Mouse (Mus musculus) adrenal gland, adult (tissue): Measurements from ENCODE around the gene Gm45713.
"Not testable (repeated sequence)": the region's sequence is repeated elsewhere in the genome, so short reads cannot be mapped to it uniquely, and the experiment has no call there.

ENCODE experiments used
- DNase-seq, 2 experiments: peaks; one replicate each; pipeline ENCODE4 v3.0.0; 2022 to 2023; ENCODE audit warnings: low spot score in 1 of 2; ENCODE audit not compliant: inconsistent age in 2 of 2

Gene Gm45713

GRCm38 (mm10) chr7:45162996-45163615, 27.1 kb upstream of the Gm45713 start:
- DNase-seq, result peak in 1 of 2 experiments; percentile 30

DNA sequence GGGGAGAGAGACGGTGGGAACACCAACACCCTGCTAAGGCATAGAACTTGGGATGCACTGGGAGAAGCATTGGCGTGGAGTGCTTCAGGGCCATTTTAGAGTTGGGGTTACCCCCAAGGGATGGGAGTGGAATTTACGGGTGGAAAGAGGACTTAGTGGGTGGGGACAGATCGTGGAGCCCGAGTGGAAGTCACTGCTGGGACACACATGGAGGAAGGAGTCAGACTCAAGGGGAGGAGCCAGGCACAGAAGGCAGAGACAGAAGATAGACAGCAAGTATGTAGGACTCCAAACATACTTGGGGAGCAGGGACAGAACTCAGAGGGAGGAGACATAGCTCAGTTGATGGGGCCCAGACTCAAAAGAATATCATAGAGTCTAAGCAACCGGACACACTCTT, 26.5 kb upstream of the Gm45713 start:
- no peak for DNase-seq

GRCm38 (mm10) chr7:45161612-45162473, 25.8 kb upstream of the Gm45713 start:
- peak; percentile 84 to 95 for DNase-seq

DNA sequence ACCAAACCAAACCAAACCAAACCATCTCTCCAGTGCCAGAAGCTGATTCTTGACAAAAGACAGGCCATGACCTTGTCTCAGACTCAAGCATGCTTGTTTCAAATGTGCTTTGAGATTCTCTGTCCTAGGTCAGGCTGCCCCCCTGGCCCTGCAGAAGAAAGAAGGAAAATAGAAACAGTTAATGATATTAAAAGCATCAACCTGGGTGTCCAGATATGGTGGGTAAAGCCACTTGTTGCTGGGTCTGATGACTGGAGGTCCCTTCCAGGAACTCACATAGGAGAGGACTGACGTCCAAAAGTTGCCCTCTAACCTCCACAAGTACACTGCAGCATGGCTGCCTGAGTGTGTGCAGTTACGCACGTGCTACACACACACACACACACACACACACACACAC, 24.8 kb upstream of the Gm45713 start:
- DNase-seq, result no peak

DNA sequence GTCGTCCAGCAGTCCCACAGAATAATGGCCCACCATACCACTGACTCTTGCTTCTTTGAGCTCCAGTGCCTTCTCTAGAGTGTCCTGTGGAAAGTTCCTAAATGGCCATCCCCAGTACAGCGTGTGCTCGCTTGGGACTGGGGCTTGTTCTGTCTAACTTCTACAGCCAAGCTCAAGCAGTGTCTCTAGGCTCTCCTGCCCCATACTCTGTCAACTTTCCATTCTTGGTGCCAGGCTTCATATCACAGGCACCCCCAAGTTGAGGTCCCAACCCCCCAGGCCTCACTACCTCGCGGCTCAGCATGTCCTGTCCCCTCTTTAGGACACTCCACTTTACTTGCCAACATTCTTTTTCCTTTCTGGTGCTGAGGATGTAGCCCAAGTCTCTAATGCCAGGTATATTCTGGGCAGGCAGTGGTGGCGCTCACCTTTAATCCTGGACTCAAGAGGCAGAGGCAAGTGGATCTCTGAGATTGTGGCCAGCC, 24.3 kb upstream of the Gm45713 start:
- no peak for DNase-seq

DNA sequence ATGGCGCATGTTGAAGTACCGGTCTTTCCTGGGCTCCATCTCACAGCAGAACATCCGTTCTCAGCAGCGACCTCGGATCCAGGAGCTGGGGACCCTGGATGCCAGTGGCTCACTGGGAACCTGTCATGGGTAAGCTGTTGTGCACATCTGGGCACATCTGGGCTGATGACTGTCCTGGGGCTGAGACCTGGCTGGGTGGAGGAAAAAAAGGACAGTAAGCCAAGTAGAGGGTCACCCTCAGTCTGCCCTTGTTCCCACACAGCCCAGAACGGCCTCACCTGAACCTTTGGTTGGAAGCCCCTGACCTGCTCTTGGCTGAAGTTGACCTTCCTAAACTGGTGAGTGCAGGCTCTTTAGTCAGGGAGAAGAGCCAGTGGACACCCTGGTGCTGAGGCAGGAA, 23.0 kb upstream of the Gm45713 start:
- DNase-seq, result no peak

DNA sequence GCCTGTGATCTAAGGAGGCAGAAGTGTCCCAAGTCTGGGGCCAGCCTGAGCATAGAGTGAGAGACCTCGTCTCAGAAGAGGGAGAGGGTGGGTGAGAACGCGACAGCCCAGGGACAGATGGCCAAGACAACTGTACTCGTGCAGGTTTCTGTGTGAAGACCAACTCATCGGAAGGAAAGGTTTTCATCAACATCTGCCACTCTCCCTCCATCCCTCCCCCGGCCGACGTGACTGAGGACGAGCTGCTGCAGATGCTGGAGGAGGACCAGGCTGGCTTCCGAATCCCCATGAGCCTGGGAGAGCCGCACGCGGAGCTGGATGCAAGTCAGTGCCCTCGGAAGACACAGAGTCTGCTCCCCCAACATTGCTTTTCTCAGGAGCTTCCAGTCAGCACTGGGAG, 21.4 kb upstream of the Gm45713 start:
- no peak for DNase-seq

DNA sequence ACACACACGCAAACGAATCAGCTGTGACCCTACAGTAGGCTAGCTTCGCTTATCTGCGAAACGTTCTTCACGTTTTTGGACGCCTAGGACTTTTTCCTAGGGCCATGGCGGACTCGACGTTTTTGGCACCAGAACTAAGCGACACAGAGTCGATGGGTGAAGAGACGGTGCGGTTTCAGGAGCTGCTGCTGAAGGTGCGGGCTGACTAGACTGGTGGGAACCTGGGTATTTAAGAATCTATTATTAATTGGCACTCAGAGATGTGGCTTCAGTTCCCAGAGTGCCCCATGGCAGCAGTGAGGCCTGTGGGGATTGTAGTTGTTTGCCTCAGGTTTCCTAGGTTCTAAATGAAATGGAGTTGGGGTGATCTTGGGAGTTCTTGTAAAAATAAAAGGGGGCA, 20.2 kb upstream of the Gm45713 start:
- no peak for DNase-seq

DNA sequence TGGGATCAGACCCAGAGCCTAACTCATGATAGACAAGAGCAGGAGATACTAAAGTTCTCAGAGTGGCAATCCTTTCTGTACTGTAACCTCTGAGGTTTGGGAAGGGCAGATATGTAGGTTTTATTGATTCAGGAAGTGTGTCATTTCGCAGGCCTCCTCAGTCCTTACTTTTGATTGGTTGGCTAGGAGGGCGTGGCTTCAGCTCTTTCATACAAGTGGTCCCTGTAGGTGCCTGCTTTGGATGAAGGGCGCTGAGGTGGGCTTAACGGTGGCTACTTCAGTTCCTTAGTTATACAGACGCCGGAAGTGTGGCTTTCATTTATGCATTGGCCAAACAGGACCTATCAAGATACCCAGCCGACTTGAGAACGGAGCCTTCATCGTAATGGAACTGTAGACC, 19.6 kb upstream of the Gm45713 start:
- no peak for DNase-seq

DNA sequence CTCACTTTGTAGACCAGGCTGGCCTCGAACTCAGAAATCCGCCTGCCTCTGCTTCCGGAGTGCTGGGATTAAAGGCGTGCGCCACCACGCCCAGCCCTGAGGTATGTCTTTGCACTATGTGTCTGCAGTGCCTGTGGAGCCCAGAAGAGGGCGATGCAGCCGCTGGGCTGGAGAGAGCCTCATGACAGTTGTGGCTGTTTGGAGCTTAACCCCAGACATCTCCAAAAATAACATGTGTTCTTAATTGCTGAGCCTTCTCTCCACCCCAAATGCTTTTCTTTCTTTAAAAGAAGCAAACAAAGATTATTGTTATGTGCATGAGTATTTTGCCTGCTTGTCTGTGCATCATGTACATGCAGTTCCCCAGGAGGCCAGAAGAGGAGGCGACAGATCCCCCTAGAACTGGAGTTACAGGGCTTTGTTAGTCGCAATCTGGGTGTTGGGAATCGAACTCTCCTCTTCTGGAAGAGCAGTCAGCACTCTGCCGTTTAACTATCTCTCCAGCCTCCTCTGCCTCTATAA, 19.0 kb upstream of the Gm45713 start:
- DNase-seq, result peak; percentile 62 to 77

GRCm38 (mm10) chr7:45154096-45154992, 18.3 kb upstream of the Gm45713 start, which contains the start of the genes Pih1d1 and Aldh16a1:
Gene Pih1d1 (plus strand): TSS chr7:45154303.
Gene Aldh16a1 (minus strand): TSS chr7:45154584.
- peak; percentile 98 to 100 for DNase-seq

- no peak for DNase-seq
These were observed 17.6 kb upstream of the Gm45713 start for GRCm38 (mm10) chr7:45153586-45153985.

DNA sequence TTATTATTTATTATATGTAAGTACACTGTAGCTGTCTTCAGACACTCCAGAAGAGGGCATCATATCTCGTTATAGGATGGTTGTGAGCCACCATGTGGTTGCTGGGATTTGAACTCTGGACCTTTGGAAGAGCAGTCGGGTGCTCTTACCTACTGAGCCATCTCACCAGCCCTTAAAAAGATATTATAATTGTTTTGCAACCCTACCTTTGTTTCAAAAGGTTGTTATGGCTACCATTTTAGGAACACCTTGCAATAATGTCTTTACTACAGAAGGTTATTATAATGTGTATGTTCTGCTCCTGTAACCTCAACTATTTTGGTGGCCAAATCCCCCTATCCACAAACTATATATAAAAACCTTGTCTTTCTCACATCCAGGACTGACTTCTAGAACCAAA, 17.0 kb upstream of the Gm45713 start:
- DNase-seq, result not testable (repeated sequence)

GRCm38 (mm10) chr7:45151303-45151702, 15.3 kb upstream of the Gm45713 start:
- no peak for DNase-seq

DNA sequence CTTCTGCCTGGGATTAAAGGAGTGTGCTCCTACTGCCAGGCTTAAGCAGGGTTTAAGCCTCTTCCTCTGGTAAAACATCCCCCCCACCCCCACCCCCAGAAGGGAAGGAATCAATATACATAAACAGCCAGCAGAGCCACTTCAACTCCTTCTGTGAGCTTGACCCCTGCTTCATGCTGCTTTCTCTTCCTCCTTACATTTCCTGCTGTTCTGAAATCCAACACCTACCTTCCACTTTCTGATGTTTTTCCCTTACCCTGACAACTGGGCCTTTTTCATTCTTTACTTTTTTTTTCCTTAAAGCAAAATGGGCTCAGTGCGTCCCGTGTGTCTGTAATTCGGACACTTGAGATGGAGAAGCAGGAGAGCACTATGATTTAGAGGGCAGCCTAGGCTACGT, 14.3 kb upstream of the Gm45713 start:
- no peak for DNase-seq

GRCm38 (mm10) chr7:45149545-45149944, 13.5 kb upstream of the Gm45713 start:
- no peak for DNase-seq

DNA sequence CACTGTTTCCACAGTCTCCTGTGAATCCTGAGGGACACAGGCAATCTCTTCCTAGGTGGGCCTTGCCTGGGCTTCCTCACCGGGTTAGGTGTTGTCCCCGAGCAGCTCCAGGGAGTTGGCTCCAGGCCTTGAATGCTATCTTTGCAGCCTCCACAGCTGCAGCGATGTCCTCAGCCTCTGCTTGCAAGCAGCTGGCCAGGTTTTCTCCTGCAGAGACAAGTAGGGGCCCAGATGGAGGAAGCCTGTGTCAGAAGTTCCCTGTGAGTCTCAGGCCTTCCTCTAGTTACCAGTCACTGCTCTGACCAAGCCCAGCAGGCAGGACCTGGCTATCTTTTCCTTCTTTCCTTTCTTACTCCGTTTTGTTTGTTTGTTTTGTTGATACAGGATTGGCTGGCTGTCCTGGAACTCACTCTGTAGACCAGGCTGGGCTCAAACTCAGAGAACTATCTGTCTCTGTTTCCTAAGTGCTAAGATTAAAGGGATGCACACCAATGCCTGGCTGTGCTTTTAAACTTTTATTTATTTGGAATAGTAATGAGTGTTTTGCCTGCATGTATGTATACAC, 12.6 kb upstream of the Gm45713 start:
- DNase-seq, result no peak

DNA sequence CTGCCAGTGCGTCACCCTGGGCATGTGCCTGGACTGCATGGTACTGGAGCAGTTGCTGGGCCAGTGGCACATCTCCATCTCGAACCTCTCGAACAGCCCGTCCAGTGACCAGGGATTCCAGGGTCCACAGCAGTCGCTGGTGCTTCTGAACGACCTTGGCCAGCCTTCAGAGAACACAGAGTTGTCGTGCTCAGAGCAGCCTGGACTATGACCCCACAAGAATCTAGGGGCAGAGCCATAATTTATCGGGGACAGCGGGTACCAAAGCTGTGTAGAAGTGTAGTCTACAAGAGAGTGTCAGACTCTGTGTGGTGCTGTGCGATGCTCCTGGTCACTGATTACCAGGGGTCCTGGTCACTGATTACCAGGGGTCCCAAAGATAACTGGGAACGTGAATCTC, 11.9 kb upstream of the Gm45713 start:
- DNase-seq, result peak in 1 of 2 experiments; percentile 67

- no peak for DNase-seq
These were observed 11.2 kb upstream of the Gm45713 start for GRCm38 (mm10) chr7:45147267-45147666.

- DNase-seq, result no peak
These were observed 9.4 kb upstream of the Gm45713 start for GRCm38 (mm10) chr7:45145460-45145859.
